Mouse (Mus musculus) urinary bladder, postnatal 36 days (tissue): ENCODE results near the gene Elmo1.

Experiments
- DNase-seq, 2 experiments: peaks; one replicate each; pipeline ENCODE4 v3.0.0; 2022; ENCODE audit warnings: low spot score in 2 of 2, mixed read lengths in 1 of 2

Elmo1 gene

DNA sequence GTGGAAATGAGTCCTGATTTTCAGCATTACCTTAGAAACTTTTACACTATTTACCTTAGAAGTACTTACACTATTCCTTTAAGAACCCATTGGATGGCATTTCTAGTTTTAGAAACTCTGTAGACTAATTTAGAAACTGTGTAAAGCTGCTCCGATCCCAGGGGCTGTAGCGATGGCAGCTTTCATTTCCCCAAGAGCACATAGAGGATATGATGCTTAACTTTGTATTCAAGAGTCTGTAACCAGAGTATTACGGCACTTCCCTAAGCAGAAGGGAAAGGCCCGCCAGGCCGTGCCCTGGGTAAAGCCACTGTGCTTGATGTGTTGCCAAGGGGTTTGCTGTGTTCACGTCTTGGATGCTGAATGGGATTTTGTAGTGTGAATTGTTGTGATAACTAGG lies 222.9 kb downstream of the Elmo1 start:
- no peak for DNase-seq

DNA sequence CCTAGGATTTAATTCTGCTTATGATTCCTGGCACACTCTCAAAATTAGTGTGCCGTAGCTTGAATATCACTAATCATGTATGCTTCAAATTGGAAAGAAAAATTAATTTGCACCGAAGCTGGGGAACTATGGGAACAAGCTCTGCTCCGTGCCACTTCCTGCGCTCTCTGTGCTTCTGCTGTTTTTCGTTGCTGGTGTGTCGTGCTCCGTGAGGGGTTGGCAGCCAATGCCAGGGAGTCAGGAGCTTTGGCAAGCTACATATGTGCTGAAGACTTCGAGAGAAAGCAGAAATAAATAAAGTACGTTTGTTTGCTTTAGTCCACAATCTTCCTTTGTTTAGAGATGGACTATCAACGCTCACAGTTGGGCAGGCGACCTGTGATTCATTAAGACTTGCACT lies 225.7 kb downstream of the Elmo1 start:
- DNase-seq, result no peak

DNA sequence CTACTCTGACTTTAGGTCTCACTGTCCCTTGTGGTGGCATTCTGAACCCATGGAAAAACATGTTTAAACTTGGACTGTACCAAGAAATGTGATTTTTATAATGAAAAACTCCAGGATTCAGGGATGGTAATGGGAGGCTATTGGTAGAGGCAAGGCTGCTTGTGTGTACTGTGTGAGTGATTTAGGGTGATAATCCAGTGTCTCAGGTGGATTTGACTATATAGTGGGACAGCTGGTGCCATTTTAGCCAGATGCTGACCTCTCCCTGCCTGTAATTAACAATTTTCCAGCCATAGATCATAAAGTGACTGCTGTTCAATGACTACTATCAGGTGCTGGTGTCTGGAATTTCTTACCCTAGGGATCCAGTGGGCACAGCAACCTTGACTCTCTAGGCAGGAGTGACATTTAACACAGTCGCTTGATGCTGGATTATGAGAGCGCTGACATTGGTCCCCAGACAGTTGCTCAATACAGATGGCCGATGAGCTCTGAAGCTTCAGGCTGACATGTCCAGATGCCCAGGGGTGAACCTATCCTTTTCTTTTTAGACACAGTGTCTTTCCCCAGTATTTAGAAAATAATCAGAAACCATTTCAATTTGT lies 228.3 kb downstream of the Elmo1 start:
- no peak for DNase-seq

DNA sequence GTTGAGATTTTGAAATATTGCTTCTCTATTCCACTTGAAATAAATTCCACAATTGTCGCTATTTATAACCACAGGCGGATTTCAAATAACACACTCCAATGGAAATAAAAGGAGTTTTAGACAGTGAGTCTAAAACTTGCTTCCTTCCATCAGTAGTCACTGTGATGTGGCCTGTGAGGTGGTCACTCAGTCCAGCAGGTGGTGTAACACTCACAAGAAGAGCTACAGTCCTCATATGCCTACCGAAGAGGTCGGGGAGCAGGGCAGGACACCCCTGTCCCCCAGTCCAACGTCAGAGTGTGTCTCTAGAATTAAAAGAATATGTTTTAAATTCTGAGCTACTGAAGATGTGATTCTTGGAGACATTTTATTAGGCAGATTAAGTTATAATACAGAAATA lies 229.8 kb downstream of the Elmo1 start:
- DNase-seq, result no peak

DNA sequence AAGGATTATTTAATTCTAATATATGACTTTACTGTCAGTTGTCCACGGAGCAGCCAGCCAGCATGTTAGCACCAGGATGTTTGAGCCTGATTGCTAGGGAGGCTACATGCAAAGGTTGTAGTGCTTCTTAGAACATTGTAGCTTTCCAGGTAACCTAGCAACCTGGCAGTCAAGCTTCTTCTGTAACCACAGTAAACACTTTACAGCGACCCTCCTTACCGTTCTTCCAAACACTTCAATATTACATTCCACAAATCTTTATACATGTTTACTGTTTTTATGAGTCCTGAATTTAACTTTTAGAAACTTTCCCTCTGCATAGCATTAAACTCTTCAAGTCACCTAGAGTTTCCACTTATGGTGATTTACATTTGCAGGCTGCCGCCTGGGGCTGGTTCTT lies 233.1 kb downstream of the Elmo1 start:
- DNase-seq, result no peak

DNA sequence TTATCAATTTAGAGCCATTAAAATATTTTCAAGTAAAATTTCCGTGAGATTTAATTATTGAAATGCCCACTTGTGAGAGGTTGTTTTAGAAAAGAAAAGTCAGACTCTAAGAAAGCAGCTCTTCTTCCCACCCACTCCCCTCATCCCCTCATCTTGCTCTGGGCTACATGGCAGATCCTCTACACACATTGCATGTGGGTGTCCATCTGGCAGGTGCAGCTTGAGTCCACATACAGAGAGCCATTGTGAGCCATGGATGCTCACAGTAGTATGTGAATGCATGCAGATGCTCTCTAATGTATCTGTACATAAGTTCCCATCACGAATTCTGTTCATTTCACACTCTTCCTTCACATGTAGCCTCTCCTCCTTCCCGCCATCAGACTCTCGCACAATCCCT lies 236.7 kb downstream of the Elmo1 start:
- DNase-seq, result no peak

DNA sequence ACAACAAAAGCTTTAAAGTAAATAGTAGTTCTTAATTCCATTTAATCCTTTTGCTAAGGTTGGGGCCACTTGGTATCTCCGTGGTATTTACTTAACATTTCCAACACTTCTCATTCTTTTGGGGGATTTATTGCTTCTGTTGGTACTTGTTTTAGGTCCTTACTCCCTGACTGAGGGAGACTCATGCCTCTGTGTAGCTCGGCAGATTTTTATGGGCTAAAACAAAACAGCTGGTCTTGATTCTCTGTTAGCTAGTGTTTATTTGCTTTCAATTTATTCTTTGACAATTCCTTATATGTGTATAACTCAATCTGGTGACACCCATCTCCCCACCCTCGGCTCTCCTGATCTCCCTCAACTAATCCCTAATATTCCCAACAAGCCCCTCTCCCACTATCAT lies 237.6 kb downstream of the Elmo1 start:
- no peak for DNase-seq

DNA sequence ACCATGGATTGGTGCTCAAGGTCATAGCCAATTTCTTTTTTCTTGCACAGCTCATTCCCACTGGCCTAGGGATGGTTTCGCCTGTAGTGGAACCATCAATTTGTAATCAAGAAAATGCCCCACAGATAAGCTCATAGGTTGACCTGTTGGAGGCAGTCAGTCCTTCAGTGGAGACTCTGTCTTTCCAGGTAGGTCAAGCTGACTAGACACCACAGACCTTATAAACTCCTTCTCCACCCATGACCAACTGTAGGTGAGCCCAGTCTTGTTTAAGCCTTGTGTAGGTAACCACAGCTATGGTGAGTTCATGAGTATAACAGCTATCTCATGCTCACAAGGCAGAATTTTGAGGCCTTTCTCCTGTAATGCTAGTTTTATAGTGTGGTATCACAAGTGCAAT lies 238.3 kb downstream of the Elmo1 start:
- no peak for DNase-seq

DNA sequence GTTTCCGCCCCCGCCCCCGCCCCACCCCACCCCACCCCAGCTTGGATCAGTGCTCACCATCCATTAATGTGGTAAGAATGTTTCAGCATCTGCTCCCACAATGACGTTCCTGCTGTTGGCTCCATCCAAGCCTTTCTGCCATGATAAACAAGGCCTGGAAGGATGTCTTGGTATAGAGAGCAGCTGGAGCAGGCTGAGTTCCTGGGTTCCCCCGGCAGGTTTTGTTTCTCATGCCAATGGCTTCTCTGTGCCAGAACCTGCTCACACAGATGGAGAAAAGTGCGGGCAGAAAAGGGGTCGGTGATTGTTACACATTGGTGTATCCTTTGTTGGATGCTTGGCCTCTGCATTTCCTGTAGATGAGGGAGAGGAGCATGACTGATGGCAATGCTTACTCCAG lies 240.6 kb downstream of the Elmo1 start:
- no peak for DNase-seq

DNA sequence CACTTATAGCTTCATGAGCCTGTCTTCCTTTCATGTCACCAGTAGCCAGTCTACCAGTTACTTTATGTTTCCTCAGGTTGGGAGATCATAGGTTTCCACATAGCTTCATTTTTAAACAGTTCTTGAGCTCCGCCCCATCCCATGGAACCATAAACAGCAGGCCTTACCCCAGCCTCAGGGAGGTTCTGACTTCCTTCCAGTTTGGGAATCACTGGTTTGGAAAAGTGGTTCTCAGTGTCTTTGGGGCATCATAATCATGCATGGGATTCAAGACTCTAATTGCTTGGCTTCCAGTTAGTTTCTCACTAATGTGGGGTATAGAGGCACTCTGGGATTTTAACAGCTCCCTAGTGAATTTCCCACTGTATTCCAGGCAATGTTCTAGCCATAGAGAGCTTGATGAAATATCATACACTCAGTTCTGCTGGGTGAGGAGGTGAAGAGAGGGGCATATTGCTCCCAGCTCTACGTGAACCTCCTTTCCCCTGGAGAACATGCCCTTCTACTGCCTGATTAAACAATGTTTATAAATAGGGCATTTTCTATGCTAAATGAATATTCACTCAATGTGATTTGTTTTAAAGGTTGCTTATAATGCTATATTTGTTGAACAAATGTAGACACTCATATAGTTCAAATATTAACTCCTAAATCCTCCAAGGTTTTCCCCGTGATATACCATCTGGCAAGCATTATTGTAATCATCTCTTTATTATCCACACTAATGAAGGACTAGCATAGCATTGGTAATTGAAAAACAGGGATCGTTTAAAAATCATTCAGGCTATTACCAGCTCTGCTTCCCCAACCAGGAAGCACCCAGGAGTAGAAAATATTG lies 244.9 kb downstream of the Elmo1 start:
- DNase-seq, result no peak

DNA sequence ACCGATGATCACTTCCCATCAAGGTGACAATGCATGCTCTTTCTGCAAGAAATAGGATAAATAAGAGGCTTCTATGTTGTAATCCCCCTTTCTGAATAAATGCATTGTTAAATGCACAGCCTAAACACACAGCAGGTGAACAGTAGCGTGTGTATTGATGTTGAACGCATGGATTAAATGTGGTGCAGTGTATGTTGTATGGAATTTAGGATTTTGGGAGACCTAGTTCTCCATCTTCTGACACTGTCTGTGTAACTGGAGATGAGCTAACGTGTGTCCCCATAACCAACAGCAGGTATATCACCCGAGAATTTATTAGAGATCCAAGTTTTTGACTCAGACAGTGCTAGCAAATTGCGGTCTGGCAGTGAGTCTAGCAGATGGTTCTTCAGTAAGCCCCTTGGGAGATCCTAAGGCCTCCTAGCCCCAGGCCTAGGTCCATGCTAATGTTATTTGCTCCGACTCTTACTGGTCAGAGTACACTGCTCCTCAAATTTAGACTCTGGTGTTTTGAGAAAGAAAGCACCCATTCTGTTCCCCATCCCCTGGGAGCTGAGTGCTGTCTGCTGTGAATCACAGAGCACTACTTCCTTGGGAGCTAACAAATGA lies 245.6 kb downstream of the Elmo1 start:
- no peak for DNase-seq

DNA sequence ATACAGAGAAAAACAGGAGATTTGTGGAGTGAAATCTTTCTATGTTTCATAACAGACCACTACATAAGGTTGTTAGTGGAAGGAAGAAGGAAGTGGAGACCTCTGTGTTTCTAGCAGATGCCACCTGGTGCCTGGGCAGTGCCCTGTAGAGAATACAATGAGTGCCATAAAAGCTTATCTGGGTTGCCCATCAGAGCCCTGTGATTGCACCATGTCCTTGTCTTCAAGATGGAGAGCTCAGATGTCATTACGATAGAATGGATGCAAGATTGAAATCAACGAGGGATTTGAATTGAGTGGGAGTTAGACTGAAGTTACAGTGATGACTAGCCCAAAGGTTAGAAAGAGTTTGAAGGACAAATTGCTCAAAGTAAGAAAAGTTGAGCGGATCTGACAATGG lies 252.5 kb downstream of the Elmo1 start:
- no peak for DNase-seq

DNA sequence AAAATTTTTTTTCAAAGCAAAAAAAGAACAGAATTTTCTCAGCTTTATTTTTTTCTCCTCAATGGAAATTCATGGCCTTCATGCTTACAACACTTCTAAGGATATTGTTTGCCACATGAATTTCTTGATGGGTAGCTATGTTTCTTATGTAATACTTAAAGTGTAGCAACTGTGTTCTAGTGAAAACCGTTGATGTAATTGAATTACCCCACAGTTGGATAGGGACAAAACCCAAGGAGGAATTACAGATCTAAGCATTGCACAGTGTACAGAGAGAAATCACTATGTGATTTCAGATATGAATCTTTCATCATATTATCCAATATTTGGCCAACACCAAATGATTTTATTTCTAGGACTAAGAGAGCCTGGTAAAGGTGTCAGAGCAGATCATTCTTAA lies 259.4 kb downstream of the Elmo1 start:
- DNase-seq, result no peak

DNA sequence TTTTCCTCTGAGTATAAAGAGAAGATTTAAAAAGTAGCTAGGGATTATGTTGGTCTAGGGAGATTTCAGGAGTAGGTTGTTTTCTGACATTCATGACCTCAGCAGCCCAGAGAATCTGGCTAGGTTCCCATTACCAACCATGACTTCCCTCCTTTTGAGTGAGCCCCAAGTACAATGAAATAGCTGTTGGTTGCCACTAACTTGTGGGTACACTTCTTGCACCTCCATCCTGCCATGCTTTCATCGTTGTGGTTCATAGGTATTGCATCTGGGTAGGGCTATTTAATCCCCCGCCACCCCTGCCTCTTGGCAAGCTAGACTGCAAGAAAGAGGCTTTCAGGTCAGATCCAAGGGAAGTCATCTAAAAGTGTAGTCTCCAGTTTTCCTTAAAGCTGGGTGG lies 262.2 kb downstream of the Elmo1 start:
- no peak for DNase-seq

DNA sequence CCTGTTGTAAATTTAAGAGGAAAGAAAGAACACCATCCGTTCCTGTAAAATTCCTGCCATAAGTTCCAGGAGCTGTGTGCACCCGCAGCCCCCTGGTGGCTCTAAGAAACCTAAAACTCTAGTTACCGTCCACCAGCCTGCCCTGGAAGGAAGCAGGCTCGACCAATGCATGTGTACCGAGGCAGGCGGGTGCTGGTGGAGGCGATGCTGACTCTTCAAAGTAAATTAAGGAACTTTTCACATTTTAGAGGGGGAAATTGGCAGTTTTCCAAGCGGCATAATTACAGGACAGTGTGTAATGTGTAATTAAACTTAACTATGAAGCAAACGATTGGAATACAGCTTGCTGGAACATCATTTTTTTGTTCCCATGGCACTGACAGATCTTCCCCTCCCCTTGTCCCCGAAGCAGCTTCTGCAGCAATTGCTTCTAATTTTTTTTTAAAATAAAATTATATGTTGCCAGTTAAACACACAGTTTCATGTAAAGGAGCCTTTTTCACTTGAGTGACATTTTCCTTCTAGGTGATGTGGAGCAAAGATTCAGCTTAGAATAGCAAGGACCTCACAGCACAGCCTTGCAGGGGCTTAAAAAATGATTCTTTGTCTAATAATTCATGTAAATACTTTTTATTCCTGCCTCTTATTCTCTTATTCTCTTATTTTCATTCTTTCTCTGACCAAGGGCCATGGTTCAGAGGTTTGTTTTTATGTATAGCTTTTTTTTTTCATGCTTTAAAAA lies 263.6 kb downstream of the Elmo1 start:
- no peak for DNase-seq

DNA sequence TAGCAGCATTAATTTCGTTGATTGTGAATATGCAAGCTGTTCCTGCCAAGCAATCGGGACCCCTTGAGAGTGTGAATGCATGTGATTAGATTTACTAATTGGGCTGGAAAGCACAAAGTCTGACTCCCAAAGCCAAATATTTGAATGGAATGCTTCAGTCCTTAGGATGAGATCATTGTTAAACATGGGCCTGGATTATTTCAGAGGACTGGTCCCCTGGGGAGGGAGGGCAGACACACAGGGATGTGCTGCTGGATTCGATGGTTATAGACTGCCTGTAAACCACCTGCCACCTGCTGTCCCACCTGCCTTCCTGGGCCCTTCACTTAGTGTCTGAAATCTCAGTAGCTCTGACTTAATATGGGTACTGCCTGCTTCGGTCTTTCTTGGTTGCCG lies 264.2 kb downstream of the Elmo1 start:
- no peak for DNase-seq

DNA sequence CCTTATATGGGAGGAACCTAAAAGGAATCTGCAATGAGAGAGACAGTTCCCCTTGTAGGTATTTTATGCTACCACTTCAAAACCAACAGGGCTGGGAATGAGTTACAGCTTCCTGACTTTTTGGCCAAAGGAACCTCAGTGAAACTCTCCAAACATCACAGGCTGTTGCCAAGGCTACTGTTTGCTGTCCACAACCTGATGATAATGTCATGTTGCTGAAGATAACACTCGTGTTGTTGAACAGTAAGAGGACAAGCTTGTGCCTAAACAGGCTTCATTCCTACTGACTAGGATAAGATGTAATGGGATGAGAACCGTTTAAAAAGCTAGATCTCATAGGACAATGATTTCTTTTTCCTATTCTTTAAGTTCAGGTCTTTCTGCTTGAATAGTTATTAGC lies 272.1 kb downstream of the Elmo1 start:
- DNase-seq, result no peak

DNA sequence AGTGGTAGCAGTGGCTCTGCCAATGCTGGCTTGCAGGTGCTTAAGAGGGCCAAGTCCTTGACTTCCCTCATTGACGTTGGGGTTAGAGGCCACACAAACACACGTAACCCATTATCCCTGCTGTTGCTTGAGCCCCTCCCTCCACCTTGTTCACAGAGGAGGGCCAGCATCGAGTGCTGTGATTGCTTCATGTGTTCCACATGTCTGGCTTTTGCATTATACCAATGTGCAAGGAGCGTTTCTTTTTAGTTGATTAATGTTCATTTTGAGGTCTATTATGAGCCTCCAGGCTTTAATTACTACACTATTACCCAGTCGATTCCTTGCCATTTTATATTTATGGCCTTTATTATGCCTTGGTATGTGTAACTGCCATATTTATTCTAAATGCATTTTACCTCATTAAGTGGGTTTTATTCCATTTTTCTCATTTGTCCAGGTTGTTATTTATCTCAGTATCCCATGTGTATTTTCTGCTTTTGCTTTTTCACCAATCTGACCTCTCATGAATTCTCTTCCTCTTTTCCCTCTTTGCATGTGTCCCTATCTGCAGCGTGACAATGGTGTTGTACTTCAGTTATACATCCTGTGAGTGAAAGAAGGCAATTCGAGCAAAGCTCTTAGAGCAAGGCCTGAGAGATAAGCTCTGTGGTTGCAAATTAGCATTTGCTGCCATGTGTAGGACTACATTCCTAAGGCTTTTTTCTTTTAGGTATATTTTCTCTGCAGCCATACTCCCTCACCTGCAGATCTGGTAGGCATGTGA lies 275.6 kb downstream of the Elmo1 start:
- DNase-seq, result no peak

DNA sequence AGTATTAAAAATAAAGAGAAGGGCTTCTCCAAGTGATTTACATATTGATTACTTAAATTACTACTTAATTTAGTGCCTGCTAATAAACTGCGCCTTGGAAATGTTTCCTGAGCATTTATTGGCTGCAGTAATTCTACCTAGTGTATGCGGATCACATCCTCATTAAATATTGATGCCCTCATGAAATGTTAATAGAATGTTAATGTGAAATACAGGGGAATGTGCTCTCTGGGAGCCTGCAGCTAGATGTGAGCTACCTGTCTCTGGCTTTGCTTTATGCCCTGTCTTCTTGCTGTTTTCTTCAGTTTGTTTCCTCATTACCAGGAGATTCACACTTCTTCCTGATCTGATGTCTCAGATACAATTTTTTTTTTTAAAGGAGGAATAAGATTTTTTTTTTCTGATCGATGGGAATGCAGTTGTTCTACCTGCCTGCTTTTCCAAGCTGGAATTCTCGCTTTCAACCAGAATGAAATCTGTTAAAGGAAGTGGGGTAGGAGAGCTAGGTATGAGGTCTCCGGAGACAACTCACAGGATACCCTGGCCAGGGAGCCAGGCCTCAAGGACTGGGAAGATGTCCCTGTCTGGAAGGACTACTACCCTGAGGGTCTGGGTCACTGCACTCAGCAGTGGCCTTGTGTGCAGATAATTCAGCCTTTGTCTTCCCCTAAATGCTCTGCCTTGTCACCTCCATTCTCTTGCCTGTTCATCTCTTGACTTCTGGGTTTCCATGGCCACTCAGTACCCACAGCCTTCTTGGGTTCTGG lies 279.8 kb downstream of the Elmo1 start:
- DNase-seq, result no peak

DNA sequence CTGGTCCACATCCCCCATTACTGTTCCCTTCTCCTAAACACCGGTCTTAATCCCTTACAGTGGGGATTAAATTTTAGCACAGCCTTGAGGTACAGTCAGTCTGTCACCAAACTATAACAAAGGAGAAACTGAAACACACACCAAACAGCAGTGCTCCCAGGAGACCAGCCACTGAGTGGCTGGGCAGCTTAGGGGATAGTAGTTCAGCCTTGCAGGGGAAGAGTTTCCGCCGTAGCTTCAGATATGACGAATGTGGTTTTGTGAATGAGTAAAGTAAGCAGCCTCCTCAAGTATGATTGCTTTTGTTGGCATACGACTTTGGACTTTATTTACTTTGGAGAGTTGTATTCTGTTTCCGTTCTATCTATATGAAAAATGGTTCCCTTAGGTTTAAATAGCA lies 281.1 kb downstream of the Elmo1 start:
- DNase-seq, result no peak

DNA sequence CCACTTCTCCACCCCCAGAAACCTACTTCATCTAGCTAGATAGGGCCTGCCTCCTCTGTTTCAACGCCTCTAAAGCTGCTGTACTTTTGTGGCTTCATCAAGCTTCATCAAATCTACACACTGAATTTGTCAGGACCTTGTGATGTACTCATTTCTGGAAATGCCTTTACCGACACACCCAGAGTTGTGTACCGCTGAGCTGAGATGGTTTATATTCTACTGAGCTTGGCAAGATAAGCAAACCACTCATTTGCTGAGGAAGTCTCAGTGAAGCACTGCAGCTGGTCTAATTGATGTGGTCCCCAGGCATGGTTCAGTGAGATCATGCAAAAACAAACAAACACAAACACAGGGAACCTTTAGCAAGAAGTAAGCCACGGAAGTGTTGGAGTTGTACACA lies 281.9 kb downstream of the Elmo1 start:
- no peak for DNase-seq
